Mouse (Mus musculus): ENCODE data around the gene Vmn1r62. TPM values are rescaled to one million over a fixed set of nuclear protein-coding genes. Genes with fewer than 3 reads are reported as not detected.

The Vmn1r62 gene
- polyA plus RNA-seq (2015; fragmentation: Nextera tagmentation; extraction: Ambion mirVana), result not detected in 2 replicates

DNA sequence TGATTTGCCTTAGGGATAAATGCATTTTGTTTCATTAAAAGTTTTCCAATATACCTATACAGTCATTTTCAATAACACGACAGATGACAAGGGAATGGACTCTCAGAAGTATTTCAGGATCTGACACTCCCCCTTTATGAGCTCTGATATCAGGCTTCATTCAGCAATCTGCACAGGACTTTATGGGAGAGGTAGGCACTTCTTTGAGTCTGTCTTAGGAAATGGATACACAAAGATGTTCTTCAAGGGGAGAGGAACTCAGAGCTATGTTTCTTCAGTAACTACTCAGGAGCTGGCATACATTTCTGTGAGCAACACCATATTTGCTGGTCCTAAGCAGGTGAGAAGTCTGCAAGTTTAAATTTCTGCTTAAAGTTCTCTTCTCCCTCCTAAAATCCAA lies at the start of gene Vmn1r62:
Vmn1r62 (plus strand) TSS at position 301 of the 400 bp plus-strand sequence.

Other genes with a start within 250 kb of the Vmn1r62 start
- gene Vmn1r59, start 216.9 kb upstream of the Vmn1r62 start, polyA plus RNA-seq (2015; fragmentation: Nextera tagmentation; extraction: Ambion mirVana), result not detected in 2 replicates
- not detected in 2 replicates for gene Vmn2r28, start 179.7 kb upstream of the Vmn1r62 start, polyA plus RNA-seq (2015; fragmentation: Nextera tagmentation; extraction: Ambion mirVana)
- not detected in 2 replicates for gene Vmn1r60, start 126.3 kb upstream of the Vmn1r62 start, polyA plus RNA-seq (2015; fragmentation: Nextera tagmentation; extraction: Ambion mirVana)
- not detected in 2 replicates for gene Vmn1r61, start 60.3 kb upstream of the Vmn1r62 start, polyA plus RNA-seq (2015; fragmentation: Nextera tagmentation; extraction: Ambion mirVana)
- not detected in 2 replicates for gene Vmn1r63, start 131.8 kb downstream of the Vmn1r62 start, polyA plus RNA-seq (2015; fragmentation: Nextera tagmentation; extraction: Ambion mirVana)
- gene Vmn1r64, start 210.9 kb downstream of the Vmn1r62 start, polyA plus RNA-seq (2015; fragmentation: Nextera tagmentation; extraction: Ambion mirVana), result not detected in 2 replicates